Mouse (Mus musculus) embryo, embryonic 9.5 days (tissue): ENCODE results near the gene Prr18.
"Not testable (repeated sequence)": the region's sequence is repeated elsewhere in the genome, so short reads cannot be mapped to it uniquely, and the experiment has no call there.

Experiments
- DNase-seq: peaks from one replicate; pipeline ENCODE4 v3.0.0-alpha.2; 2017; ENCODE audit errors: extremely low spot score

Gene Prr18

GRCm38 (mm10) chr17:8337159-8337558 is at the start of gene Prr18:
Gene Prr18 (plus strand): TSS chr17:8337459.
- not testable (repeated sequence) for DNase-seq

DNA sequence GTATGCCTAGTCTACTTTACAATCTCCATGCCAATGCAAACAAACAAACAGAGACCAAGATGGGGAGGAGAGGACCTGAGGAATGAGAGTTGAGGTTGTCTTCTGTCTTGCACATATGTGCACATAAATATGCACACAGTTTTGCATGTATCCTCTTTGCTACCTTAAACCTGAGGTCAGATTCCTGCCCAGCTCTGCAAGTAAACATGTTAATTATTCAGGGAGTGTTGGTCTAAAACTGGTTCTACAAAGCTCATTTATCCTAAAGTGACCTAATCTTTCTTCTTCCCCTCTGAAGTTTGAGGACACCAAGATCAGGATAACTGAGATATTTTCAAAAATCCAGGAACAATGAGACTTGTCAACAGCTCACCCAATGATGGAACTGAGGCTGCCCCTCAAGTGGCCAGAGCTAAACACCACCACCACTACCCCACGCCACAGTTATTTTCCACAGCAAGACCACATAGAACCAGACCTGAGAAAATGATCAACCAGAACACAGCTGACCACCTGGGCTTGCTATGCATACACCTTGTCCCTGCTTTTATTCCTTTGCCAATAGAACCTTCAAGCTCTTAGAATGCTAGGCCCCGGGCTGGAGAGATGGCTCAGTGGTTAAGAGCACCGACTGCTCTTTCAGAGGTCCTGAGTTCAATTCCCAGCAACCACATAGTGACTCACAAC is 47.1 kb upstream of the Prr18 start:
- no peak for DNase-seq

GRCm38 (mm10) chr17:8290736-8291135 is 46.5 kb upstream of the Prr18 start:
- DNase-seq = no peak

DNA sequence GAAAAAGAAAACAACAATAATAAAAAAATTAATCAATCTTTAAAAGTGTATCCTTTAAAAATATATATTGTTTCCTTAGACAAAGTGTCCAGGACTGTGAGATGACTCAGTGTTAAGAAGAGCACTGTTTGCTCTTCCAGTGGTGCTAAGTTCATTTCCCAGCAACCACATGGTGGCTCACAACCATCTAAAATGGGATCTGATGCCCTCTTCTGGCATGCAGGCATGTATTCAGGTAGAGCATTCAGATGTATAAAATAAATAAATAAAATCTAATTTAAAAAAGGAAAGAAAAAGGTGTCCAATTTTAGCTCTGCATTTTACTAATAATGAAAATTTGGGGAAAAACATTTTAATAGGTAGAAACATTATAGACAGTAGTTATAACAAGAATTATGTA is 41.4 kb upstream of the Prr18 start:
- no peak for DNase-seq

DNA sequence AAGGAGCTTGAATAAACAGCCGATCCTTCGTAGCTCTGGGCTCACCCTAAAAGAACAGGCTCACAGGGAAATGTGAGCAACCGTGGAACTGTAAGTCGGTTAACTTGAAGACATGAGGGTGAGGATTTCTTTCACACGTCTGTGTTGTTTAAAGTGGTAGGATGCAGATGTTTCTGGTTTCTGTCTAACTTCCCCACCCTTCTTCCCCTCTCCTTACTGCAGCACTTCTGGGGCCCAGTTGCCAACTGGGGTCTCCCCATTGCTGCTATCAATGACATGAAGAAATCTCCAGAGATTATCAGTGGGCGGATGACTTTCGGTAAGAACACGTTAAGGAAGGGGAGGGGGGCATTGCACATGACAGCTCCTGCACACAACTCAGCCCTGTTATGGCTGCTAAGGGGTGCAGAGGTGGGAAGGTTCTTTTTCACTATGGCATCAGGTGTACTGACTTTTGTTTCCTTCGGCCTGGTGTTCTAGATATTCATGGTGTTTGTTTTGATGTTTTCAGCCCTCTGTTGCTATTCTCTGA is 40.9 kb upstream of the Prr18 start:
- DNase-seq = no peak

- no peak for DNase-seq
Observed at GRCm38 (mm10) chr17:8297746-8298145, 39.5 kb upstream of the Prr18 start.

- no peak for DNase-seq
Observed at GRCm38 (mm10) chr17:8298281-8298680, 39.0 kb upstream of the Prr18 start.

DNA sequence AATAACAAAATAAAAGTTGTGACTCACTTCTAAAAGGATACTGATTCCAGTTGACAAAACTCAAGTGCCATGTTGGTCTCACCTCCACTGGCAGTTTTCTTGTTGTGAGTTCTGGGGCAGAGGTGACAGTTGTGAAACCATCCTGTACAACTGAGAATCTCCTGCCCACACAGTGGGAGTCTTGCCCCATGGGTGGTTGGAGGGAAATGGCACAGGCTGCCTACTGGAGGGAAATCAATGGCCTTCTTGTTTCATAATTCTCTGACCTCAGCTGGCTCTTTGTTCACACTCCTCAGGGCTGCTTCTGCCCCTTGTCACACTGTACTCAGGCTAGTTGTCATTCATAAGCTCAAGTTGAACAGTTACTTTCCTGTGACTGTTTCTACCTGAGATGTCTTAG is 37.7 kb upstream of the Prr18 start:
- DNase-seq = no peak

- DNase-seq = no peak
Observed at GRCm38 (mm10) chr17:8301515-8301914, 35.7 kb upstream of the Prr18 start.

- DNase-seq = no peak
Observed at GRCm38 (mm10) chr17:8302772-8303438, 34.4 kb upstream of the Prr18 start.

DNA sequence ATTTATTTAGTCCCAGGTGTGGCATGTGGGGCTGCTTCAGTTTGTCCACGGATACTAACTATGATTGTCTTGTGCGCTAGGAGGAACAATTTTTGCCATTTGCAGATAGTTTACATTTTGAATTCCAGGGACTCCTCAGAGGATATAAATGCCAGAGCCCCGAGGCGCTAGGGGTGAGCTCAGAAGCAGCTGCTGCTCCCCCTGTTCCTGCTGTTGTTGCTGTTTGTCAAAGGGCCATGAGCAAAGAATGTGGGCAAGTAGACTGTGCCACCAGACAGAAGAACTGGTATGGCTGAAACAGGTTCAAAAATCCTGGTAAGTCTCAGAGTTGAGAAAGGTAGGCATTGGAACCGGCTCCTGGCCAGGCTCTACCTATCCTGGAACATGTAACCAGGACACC is 33.6 kb upstream of the Prr18 start:
- DNase-seq = no peak

GRCm38 (mm10) chr17:8305801-8306200 is 31.5 kb upstream of the Prr18 start:
- DNase-seq = no peak

- peak; percentile 98 for DNase-seq
Observed at GRCm38 (mm10) chr17:8310838-8311614, 26.2 kb upstream of the Prr18 start, which contains the start of gene Sft2d1. Gene Sft2d1 (plus strand): TSS chr17:8311102.

DNA sequence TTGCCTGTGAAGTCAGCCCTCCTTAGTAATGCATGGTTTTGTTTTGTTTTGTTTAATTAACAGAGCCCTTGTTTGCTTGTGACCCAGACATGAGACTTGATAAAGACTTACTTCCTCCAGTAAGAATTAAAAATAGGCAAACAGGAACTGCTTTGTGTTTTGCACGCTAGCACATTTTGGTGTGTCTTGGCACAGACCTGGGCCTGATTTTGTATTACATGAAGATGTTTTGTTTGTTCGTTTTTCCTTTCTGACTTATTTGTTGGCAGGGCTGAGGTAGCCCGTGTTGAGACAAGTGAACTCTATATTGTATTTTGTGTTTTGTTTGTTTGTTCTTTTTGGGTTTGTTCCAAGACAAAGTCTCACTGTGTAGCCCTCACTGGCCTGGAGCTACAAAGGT is 25.5 kb upstream of the Prr18 start:
- no peak for DNase-seq

DNA sequence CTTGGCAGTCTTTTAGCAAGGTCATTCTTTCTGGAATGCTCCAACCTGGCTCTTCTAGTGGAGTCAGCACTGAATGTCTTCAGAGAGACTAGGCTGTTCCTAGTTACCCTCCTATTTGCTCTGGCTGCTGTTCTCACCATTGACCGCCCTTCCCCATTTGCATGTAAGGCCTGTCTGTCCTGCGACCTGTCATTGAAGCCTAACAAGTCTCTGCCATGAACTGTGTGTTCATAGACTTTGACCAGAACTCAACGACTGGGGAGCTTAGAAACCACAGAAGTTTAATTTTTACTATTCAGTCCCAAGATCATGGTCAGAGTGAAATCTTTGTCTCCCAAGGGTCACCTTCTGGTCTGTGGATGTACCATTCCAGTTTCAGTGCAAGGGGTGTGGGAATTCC is 23.3 kb upstream of the Prr18 start:
- no peak for DNase-seq

DNA sequence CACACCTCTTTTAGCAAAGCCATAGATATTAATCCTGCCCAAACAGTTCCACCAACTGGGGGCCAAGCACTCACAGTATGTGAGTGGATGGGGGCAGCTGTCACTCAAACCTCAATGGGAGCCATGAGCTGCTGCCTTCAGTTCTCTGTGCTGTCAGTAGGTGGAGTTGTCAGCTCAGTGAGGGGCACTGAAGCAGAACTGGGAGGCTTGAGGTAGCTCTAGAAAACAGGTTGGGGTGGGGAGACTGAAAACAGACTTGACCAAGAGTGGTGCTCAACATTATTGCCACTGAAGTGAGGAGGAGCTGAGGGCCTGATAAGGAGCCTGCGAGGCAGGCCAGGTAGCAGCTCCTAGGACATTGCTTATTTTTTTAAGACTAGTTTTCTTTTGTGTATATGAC is 21.0 kb upstream of the Prr18 start:
- no peak for DNase-seq

GRCm38 (mm10) chr17:8326877-8327276 is 10.4 kb upstream of the Prr18 start:
- DNase-seq = not testable (repeated sequence)

DNA sequence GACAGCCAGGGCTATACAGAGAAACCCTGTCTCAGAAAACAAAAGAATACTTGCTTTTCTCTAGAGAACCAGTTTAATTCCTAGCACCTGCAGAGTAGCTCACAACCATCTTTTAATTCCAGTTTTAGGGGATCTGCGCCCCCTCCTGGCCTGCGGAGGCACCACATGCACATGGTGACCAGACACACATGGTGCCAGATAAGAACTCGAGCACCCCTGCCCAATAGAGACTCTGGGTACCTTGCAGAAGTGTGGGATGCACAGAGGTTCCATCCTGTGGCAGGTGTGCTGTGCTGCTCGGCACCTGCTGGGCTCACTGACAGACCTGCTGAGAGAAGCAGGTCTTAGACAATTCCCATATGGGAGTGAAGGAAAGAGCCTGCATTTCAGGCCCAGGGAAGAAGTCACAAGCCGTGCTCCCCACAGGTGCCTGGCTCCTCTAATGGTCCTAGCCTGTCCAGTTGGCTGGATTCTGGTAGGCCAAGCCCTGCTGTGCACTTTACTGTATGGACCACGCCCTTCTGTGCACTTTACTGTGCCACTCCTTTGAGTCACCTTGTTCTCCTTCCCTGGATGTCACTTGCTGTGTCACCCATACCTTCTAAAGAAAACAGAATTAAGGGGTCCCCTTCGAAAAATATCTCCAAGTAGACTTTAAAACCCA is 8.6 kb upstream of the Prr18 start:
- DNase-seq = no peak

DNA sequence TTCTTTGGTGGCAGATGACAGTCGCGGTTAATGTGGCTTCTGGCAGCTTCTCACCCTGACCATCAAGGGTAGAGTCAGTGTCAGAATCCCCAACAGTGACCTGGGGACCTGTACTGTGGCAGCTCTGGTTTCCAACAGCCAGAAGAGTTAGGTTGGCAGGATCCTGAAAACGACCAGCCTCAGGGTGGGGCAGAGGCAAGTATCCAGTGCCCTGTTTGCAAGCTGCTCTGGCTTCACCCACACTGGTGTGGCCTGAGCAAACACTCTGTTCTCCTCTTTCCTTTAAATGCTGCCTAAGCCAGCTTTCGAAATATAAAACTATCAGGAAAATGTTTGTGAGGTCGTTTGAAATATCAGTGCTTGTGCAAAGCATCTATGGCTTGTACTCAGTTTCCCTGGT is 6.7 kb upstream of the Prr18 start:
- no peak for DNase-seq

DNA sequence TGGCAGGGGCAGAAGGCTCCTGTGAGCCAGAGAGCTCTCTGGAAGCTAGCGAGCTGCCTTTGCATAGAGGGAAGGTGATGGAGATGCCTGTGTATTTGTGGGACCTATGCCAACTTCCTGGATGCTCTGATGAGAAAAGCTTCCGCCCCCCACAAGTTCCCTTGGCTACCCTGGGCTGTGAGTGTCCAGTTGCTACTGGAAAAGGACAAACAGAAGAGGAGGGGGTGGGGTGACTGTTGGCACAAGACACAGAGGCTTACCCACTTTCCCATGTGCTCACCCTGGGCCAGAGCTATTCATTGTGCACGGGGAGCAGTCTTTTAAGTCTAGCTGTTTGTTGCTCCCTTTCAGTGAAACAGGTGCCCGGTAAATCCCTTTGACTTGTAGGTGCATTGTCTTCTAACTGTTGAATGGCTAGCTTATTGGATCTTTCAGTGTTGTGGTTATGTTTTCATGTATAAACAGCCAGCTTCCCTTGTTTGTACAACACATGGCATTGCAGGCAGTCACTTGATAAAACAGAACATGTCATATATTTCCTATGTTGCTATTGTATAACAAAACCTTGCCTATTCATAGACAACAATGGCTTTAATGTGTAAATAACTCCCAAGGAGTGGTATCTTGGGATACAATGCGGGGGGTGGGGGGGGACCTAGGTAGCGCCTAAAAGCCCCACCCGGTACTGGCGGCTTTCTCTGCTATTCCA is 2.6 kb downstream of the Prr18 start:
- no peak for DNase-seq
